Mouse (Mus musculus): ENCODE measurements around the gene Clcnkb.

DNA sequence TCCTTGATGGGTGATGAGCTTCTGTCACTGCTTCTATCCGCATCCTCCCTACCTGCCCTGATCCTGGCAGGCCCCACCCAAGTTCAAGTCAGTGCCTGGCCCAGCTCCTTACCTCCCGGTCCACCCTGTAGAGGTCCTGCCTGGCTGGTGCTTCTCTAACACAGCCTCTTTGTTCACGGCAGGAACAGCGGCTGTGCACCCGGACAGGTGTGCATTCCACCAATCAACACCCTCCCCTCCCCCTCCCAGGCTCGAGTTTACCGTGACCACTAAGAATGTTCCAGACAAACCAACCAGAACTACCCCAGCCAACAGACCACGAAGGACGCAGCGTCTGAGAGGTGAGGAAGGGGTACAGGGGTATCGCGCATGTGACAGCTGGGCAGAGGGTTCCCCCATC, 17.3 kb downstream of the Clcnkb start, which contains the start of gene Clcnka:
- TF ChIP-seq CTCF (IDR thresholded peaks at IDR 0.05; ENCODE audit: low read depth, low read length) (no peak), POLR2A (IDR thresholded peaks at IDR 0.05; ENCODE audit: extremely low read depth, insufficient read depth, low read length) (no peak)
